Comparison of ENCODE assay signal across 26 mouse cellular contexts in genomic region chr8:22259531-22259930, GRCm38 (mm10). TPM values are rescaled to one million over a fixed set of nuclear protein-coding genes. Genes with fewer than 3 reads are reported as not detected.
A peak's percentile ranks its signal among the peaks of the same experiment; 100 is the strongest.
DNase-seq lines count a peak whose midpoint lies in the region; ATAC-seq and TF ChIP-seq lines count a peak whose summit lies in the region.
"Had no signal": no experiment of that assay in that cellular context is flagged by ENCODE, and none has a peak within 500 bp of the region (broad histone marks: within the 10 kb centered on the region; RNA-seq: fewer than 3 reads in every experiment).

No protein-coding gene starts in this region.

- no peak overlapping the region for H3K4me3 ChIP-seq in heart, adult 2 months
- H3K4me3 ChIP-seq in limb, embryonic 14.5 days (replicated peaks; ENCODE audit: low read length): no peak overlapping the region
- no peak overlapping the region for H3K4me3 ChIP-seq in limb, embryonic 10.5 days
- H3K4me3 ChIP-seq in cortical plate, adult 2 months (ENCODE audit: insufficient read depth, low read length): no peak overlapping the region
- no peak overlapping the region for H3K4me3 ChIP-seq in midbrain, embryonic 13.5 days (replicated peaks)
- H3K4me3 ChIP-seq: forebrain, embryonic 10.5 days; heart, embryonic 12.5 days; hindbrain, embryonic 10.5 days; lung, embryonic 15.5 days; neural tube, embryonic 15.5 days had no signal

- peak; percentile 60; the same call in 1 of the 2 replicates for ATAC-seq in limb, embryonic 14.5 days (ENCODE audit: low FRiP score, low read depth)
- ATAC-seq in midbrain, embryonic 13.5 days: no peak
- ATAC-seq: midbrain, embryonic 16.5 days had no signal

- intact Hi-C loops in heart, adult 2 months (cut with DNase I): loop anchor here (2.0 kb wide), 1 partner anchor 31 kb away; no protein-coding TSS in a partner anchor
- intact Hi-C loops in heart, postnatal 25 days (cut with DNase I): loop anchor here (5.0 kb wide), 1 partner anchor 67 kb away; the partner anchor contains the start of gene Vps36

- 0 out of 2 replicates have a peak, but pooled peaks cover 1% of the 10 kb centered on the region for H3K27me3 ChIP-seq in heart, adult 2 months (ENCODE audit: control insufficient read depth, insufficient read depth, low read length)
- H3K27me3 ChIP-seq in limb, embryonic 14.5 days (ENCODE audit: control insufficient read depth, insufficient read depth, low read length): no peaks in the 10 kb centered on the region
- no peaks in the 10 kb centered on the region for H3K27me3 ChIP-seq in limb, embryonic 10.5 days (ENCODE audit: low read depth, poor library complexity, severe bottlenecking)
- H3K27me3 ChIP-seq in midbrain, embryonic 13.5 days: no peaks in the 10 kb centered on the region
- H3K27me3 ChIP-seq: heart, embryonic 12.5 days; lung, embryonic 15.5 days; neural tube, embryonic 15.5 days had no signal

- TF ChIP-seq POLR2A in heart, adult 2 months (IDR thresholded peaks at IDR 0.05; ENCODE audit: insufficient read depth, low read depth, low read length): no peak
- TF ChIP-seq POLR2A in limb, embryonic 14.5 days (IDR thresholded peaks at IDR 0.05; ENCODE audit: borderline replicate concordance, extremely low read depth, insufficient read depth, insufficient read length): no peak
- no peak for TF ChIP-seq POLR2A in cortical plate, adult 2 months (IDR thresholded peaks at IDR 0.05; ENCODE audit: extremely low read depth, insufficient read depth, low read length)

- 65% methylated on average over 12 of the region's 12 CpGs for WGBS in heart, adult 2 months
- 80% methylated on average over 12 of the region's 12 CpGs for WGBS in limb, embryonic 14.5 days
- WGBS in limb, embryonic 10.5 days: 87% methylated on average over 12 of the region's 12 CpGs
- 67% methylated on average over 12 of the region's 12 CpGs for WGBS in midbrain, embryonic 13.5 days

- no peak overlapping the region for H3K4me2 ChIP-seq in limb, embryonic 14.5 days (replicated peaks; ENCODE audit: low read depth, low read length, severe bottlenecking)
- H3K4me2 ChIP-seq in midbrain, embryonic 13.5 days (replicated peaks): no peak overlapping the region
- H3K4me2 ChIP-seq: liver, embryonic 11.5 days; lung, embryonic 15.5 days; neural tube, embryonic 15.5 days had no signal

- no peaks in the 10 kb centered on the region; the same call in 1 of the 2 replicates for H3K79me2 ChIP-seq in heart, adult 2 months (replicated peaks; ENCODE audit: control insufficient read depth, insufficient read depth, low read length)

- H3K27ac ChIP-seq in heart, adult 2 months: peak overlapping the region; percentile 78
- no peak overlapping the region for H3K27ac ChIP-seq in limb, embryonic 14.5 days (replicated peaks; ENCODE audit: low read depth, low read length)
- H3K27ac ChIP-seq in limb, embryonic 10.5 days: no peak overlapping the region
- peak overlapping the region; percentile 56; the same call in 1 of the 2 replicates for H3K27ac ChIP-seq in cortical plate, adult 2 months (ENCODE audit: insufficient read depth, low read length)
- no peak overlapping the region for H3K27ac ChIP-seq in midbrain, embryonic 13.5 days
- H3K27ac ChIP-seq: forebrain, embryonic 10.5 days; hindbrain, embryonic 10.5 days; neural tube, embryonic 15.5 days had no signal

- peaks cover 10% of the 10 kb centered on the region for H3K4me1 ChIP-seq in heart, adult 2 months (ENCODE audit: control insufficient read depth, insufficient read depth, low read length)
- H3K4me1 ChIP-seq in limb, embryonic 14.5 days (ENCODE audit: control insufficient read depth, insufficient read depth, low read length): no peaks in the 10 kb centered on the region
- H3K4me1 ChIP-seq in limb, embryonic 10.5 days: no peaks in the 10 kb centered on the region
- no peaks in the 10 kb centered on the region; the same call in 1 of the 2 replicates for H3K4me1 ChIP-seq in cortical plate, adult 2 months (ENCODE audit: control insufficient read depth, insufficient read depth, low read length)
- H3K4me1 ChIP-seq in midbrain, embryonic 13.5 days (replicated peaks): no peaks in the 10 kb centered on the region
- H3K4me1 ChIP-seq: forebrain, embryonic 10.5 days; neural tube, embryonic 15.5 days had no signal

- DNase-seq in heart, adult 2 months: no peak
- no peak for DNase-seq in heart, postnatal 25 days (ENCODE audit: low spot score)
- peak; percentile 55 for DNase-seq in limb, embryonic 14.5 days (ENCODE audit: low spot score)
- no peak for DNase-seq in limb, embryonic 10.5 days (ENCODE audit: low spot score)
- DNase-seq in lung, postnatal 14 days: peak; percentile 15
- DNase-seq in right cerebral cortex, adult 2 months (ENCODE audit: low spot score in 2 of 2): no peak
- DNase-seq: adrenal gland, adult 2 months; cerebellum, adult 8-10 months; layer of hippocampus, postnatal 36 days; right cerebral cortex, postnatal 4 days had no signal

- H3K9me3 ChIP-seq in limb, embryonic 14.5 days (ENCODE audit: control insufficient read depth, low read length): no peaks in the 10 kb centered on the region; the same call in 1 of the 2 replicates
- 0 out of 2 replicates have a peak, but pooled peaks cover 2% of the 10 kb centered on the region for H3K9me3 ChIP-seq in limb, embryonic 10.5 days (replicated peaks)
- no peaks in the 10 kb centered on the region for H3K9me3 ChIP-seq in midbrain, embryonic 13.5 days
- H3K9me3 ChIP-seq: heart, embryonic 12.5 days; lung, embryonic 15.5 days; neural tube, embryonic 15.5 days had no signal

- no peak for TF ChIP-seq CTCF in heart, adult 2 months (IDR thresholded peaks at IDR 0.05)
- no peak for TF ChIP-seq CTCF in cortical plate, adult 2 months (IDR thresholded peaks at IDR 0.05; ENCODE audit: extremely low read depth, insufficient read depth, low read length)

- no peak for TF ChIP-seq EP300 in heart, adult 2 months (IDR thresholded peaks at IDR 0.05; ENCODE audit: insufficient read depth, low read depth, low read length)

- H3K36me3 ChIP-seq in heart, adult 2 months (ENCODE audit: control insufficient read depth, insufficient read depth, low read length): peaks cover 5% of the 10 kb centered on the region; the same call in 1 of the 2 replicates
- H3K36me3 ChIP-seq in limb, embryonic 14.5 days (ENCODE audit: control insufficient read depth, insufficient read depth, low read length): no peaks in the 10 kb centered on the region
- no peaks in the 10 kb centered on the region; the same call in 1 of the 2 replicates for H3K36me3 ChIP-seq in limb, embryonic 10.5 days
- H3K36me3 ChIP-seq in midbrain, embryonic 13.5 days: peaks cover 11% of the 10 kb centered on the region
- H3K36me3 ChIP-seq: lung, embryonic 15.5 days had no signal

- no peak overlapping the region for H3K9ac ChIP-seq in heart, adult 2 months (ENCODE audit: low read depth, low read length)
- no peak overlapping the region for H3K9ac ChIP-seq in limb, embryonic 14.5 days (ENCODE audit: low read depth, low read length, severe bottlenecking)
- H3K9ac ChIP-seq in midbrain, embryonic 13.5 days (replicated peaks): no peak overlapping the region
- H3K9ac ChIP-seq: heart, embryonic 12.5 days; lung, embryonic 15.5 days; neural tube, embryonic 15.5 days had no signal

RNA-seq across cellular contexts. Expression of gene Tpte, which starts 23.7 kb away (rescaled TPM):
- total RNA-seq in heart, adult 2 months (2021): not detected
- polyA plus RNA-seq in heart, adult 2 months (2012; rRNA removed): not detected in 2 replicates
- not detected for total RNA-seq in heart, postnatal 25 days (2021)
- polyA plus RNA-seq in limb, embryonic 14.5 days (2012; rRNA removed): not detected in 2 replicates
- polyA plus RNA-seq in limb, embryonic 14.5 days (2014; fragmentation: Nextera tagmentation; extraction: Ambion mirVana): 0.07 TPM in 1 of 2 replicates, not detected in the other
- not detected in 2 replicates for polyA plus RNA-seq in limb, embryonic 10.5 days (2016; fragmentation: Nextera tagmentation; extraction: Ambion mirVana)
- polyA plus RNA-seq in cortical plate, adult 2 months (2012; rRNA removed): not detected in 2 replicates
- not detected in 2 replicates for polyA plus RNA-seq in midbrain, embryonic 13.5 days (2015; fragmentation: Nextera tagmentation; extraction: Ambion mirVana)
- total RNA-seq: adrenal gland, adult 2 months; gastrocnemius, adult 18-20 months; granulocyte monocyte progenitor cell, adult 5-6 weeks; layer of hippocampus, postnatal 36 days; left cerebral cortex, postnatal 36 days; megakaryocyte-erythroid progenitor cell, adult 5-6 weeks; MEL had no signal
- polyA plus RNA-seq: forebrain, embryonic 10.5 days; heart, embryonic 12.5 days; hindbrain, embryonic 10.5 days; kidney, adult 2 months; liver, embryonic 11.5 days; lung, embryonic 15.5 days; midbrain, embryonic 16.5 days; neural tube, embryonic 15.5 days; stomach, embryonic 16.5 days had no signal

RNA-seq across cellular contexts. Expression of gene Thsd1, which starts 32.4 kb away (rescaled TPM):
- 1 to 10 TPM; 4.8 TPM for total RNA-seq in heart, adult 2 months (2021)
- 4.4 and 6.2 TPM in 2 replicates for polyA plus RNA-seq in heart, adult 2 months (2012; rRNA removed)
- total RNA-seq in heart, postnatal 25 days (2021): 1 to 10 TPM; 5.4 to 6.2 TPM
- polyA plus RNA-seq in limb, embryonic 14.5 days (2012; rRNA removed): 10.6 and 11.0 TPM in 2 replicates
- 12.9 and 13.8 TPM in 2 replicates for polyA plus RNA-seq in limb, embryonic 14.5 days (2014; fragmentation: Nextera tagmentation; extraction: Ambion mirVana)
- polyA plus RNA-seq in limb, embryonic 10.5 days (2016; fragmentation: Nextera tagmentation; extraction: Ambion mirVana): 11.1 and 11.4 TPM in 2 replicates
- 4.7 and 5.6 TPM in 2 replicates for polyA plus RNA-seq in cortical plate, adult 2 months (2012; rRNA removed)
- 6.1 and 6.9 TPM in 2 replicates for polyA plus RNA-seq in midbrain, embryonic 13.5 days (2015; fragmentation: Nextera tagmentation; extraction: Ambion mirVana)
- total RNA-seq: MEL had no signal

Comparison
In these comparisons a context has a peak if more than half of its experiments do, and no peak if none do; other contexts are left out.
1. DNase-seq: peak in limb, embryonic 14.5 days (single experiment) and lung, postnatal 14 days (single experiment); none in heart, adult 2 months (0 of 2), heart, postnatal 25 days (single experiment), limb, embryonic 10.5 days (single experiment) and right cerebral cortex, adult 2 months (0 of 2).
2. H3K27ac ChIP-seq: peak in heart, adult 2 months (single experiment) and cortical plate, adult 2 months (single experiment); none in limb, embryonic 14.5 days (single experiment), limb, embryonic 10.5 days (single experiment) and midbrain, embryonic 13.5 days (single experiment).